Mouse (Mus musculus): ENCODE data around the gene Ppp3r1. TPM values are rescaled to one million over a fixed set of nuclear protein-coding genes. Genes with fewer than 3 reads are reported as not detected.

The Ppp3r1 gene
- 28.6 and 57.9 TPM in 2 replicates for polyA plus RNA-seq (2012; ENCODE audit: low replicate concordance)

GRCm38 (mm10) chr11:17158858-17159737 is at the start of gene Ppp3r1:
Ppp3r1 (plus strand) TSS chr11:17159263.

DNA sequence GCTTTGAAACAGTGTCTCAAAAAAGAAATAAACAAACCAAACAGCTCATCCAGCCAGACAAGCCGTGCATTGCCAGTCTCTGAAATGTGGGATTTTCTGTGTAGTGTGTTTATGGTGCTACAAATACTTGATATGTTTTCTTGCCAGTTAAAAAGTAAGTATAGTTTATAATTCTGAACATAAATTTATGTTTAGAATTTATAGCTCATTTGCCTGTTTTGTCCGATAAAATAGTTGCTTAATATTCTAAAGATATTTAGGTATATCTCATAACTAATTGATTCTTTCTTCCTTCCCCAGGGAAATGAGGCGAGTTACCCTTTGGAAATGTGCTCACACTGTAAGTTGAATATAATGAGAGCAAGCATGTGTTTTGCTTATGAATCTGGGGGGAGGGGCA is 22.7 kb downstream of the Ppp3r1 start, which contains the start of gene Wdr92:
Gene Wdr92, plus strand, starts transcription at position 301 of the 400 bp plus-strand sequence.

GRCm38 (mm10) chr11:17211258-17212140 is 52.4 kb downstream of the Ppp3r1 start, which contains the start of gene Pno1:
Pno1 (minus strand) TSS chr11:17211568.

Other genes with a start within 250 kb of the Ppp3r1 start
- 0.34 and 1.2 TPM in 2 replicates for gene Fbxo48, start 207.9 kb upstream of the Ppp3r1 start, polyA plus RNA-seq (2012; ENCODE audit: low replicate concordance)
- 0.17 and 1.0 TPM in 2 replicates for gene Cnrip1, start 107.7 kb upstream of the Ppp3r1 start, polyA plus RNA-seq (2012; ENCODE audit: low replicate concordance)
- gene Plek, start 106.9 kb upstream of the Ppp3r1 start, polyA plus RNA-seq (2012; ENCODE audit: low replicate concordance), result 0.77 and 3.0 TPM in 2 replicates
- 0.53 and 6.3 TPM in 2 replicates for gene Wdr92, start 22.8 kb downstream of the Ppp3r1 start, polyA plus RNA-seq (2012; ENCODE audit: low replicate concordance)
- 12.5 and 26.0 TPM in 2 replicates for gene Pno1, start 52.3 kb downstream of the Ppp3r1 start, polyA plus RNA-seq (2012; ENCODE audit: low replicate concordance)
- gene C1d, start 98.3 kb downstream of the Ppp3r1 start, polyA plus RNA-seq (2012; ENCODE audit: low replicate concordance), result 1.3 TPM in 1 of 2 replicates, not detected in the other